Mouse (Mus musculus) bone marrow, adult 2 months (tissue): Measurements from ENCODE around the gene Ubash3b.

Experiments
- CTCF ChIP-seq: fragments of 200-500 bp; IDR thresholded peaks from 2 replicates; pipeline ENCODE4 v1.5.1; 2011; ENCODE audit warnings: low read length, control low read depth; ENCODE audit not compliant: control insufficient read depth, insufficient read depth
- POLR2A ChIP-seq: fragments of 200-500 bp; IDR thresholded peaks from 2 replicates; pipeline ENCODE4 v1.6.1; 2011; ENCODE audit warnings: low read depth, mild to moderate bottlenecking, control low read depth, low read length, borderline replicate concordance; ENCODE audit not compliant: control insufficient read depth

GRCm38 (mm10) chr9:41138987-41139808 lies 22.3 kb downstream of the Ubash3b start:
- no peak for TF ChIP-seq CTCF
- TF ChIP-seq POLR2A: no peak
